Mouse (Mus musculus): ENCODE results near the gene Itga8.

GRCm38 (mm10) chr2:12187646-12188045, 114.1 kb downstream of the Itga8 start:
- TF ChIP-seq POLR2A (IDR thresholded peaks at IDR 0.05; ENCODE audit: insufficient read depth, low read depth, low read length), result no peak
- no peak for TF ChIP-seq CTCF (IDR thresholded peaks at IDR 0.05; ENCODE audit: insufficient read depth, low read depth, low read length)
